Mouse (Mus musculus): ENCODE measurements around the gene Gal3st1.
"Not testable (repeated sequence)": the region's sequence is repeated elsewhere in the genome, so short reads cannot be mapped to it uniquely, and the experiment has no call there.

The Gal3st1 gene

DNA sequence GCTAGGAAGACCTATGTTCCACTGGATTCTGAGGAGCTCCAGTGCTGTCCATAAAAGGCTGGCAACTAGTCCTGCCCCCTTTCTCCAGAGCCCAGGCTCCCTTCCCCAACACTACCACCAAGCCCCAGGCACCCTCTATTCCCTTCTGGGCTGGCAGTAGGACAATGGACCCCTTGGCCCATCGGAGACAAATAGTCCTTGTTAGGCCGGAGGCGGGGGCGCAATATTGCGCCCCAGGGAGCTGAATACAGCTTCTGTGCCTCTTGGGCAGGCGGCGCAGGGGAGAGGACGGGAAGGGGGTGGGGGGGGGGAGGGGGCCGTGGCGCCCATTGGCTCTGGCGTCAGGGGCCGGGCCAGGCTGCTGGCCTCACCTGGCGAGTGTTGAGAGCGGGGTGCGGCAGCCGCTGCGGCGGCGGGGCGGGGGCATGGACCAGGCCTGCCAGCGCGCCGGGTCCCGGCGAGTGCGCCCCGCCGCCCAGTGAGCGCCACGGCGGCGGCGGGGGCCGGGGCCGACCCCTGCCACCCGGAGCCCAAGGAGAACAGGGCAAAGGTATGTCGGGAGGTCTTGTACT is at the start of gene Gal3st1:
Gal3st1 (plus strand) TSS at position 346 of the 572 bp plus-strand sequence.
- DNase-seq, result no peak

GRCm38 (mm10) chr11:3933756-3934285 is 49.6 kb upstream of the Gal3st1 start:
- DNase-seq, result no peak

GRCm38 (mm10) chr11:3935135-3935534 is 48.3 kb upstream of the Gal3st1 start:
- DNase-seq, result no peak

DNA sequence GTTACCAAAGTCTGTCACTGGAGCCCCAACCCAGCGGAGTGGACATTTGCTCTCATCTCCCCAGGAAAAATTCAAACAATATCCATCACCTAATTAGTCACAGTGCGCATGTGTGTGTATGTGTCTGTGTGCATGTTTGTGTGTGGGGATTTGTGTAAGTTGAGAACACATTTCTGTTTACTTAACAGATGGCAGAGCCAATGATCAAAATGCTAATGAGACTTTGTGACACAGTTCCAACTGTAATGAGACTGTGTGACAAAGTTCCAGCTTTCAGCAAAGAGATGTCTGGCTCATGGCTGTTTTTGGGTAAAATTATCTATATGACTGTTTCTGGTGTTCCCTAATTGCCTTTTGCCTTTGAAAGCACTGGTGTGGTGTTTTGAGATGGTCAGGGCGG is 47.1 kb upstream of the Gal3st1 start:
- DNase-seq, result no peak

GRCm38 (mm10) chr11:3937321-3937874 is 46.0 kb upstream of the Gal3st1 start:
- DNase-seq, result no peak

- DNase-seq, result no peak
Observed at GRCm38 (mm10) chr11:3941371-3941770, 42.1 kb upstream of the Gal3st1 start.

DNA sequence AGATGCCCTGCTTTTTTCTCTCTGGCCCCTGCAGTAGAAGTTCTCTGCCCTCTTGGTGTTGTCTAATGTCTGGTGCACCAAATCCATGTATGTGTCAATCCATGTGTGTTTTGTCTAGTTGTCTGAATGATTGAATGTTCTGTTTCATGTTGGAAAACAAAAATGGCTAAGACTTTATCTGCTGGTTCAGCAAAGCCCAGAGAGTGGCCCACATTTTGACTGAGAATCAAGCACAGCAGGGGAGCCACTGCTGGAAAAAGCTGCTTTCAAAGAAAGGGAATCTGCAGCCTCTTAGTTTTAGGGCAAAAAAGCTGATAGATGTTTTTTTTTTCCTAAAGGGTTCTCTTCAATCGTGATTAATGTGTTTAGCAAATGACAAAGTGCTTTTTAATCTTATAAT is 37.0 kb upstream of the Gal3st1 start:
- no peak for DNase-seq

GRCm38 (mm10) chr11:3954876-3955275 is 28.6 kb upstream of the Gal3st1 start:
- DNase-seq, result not testable (repeated sequence)

DNA sequence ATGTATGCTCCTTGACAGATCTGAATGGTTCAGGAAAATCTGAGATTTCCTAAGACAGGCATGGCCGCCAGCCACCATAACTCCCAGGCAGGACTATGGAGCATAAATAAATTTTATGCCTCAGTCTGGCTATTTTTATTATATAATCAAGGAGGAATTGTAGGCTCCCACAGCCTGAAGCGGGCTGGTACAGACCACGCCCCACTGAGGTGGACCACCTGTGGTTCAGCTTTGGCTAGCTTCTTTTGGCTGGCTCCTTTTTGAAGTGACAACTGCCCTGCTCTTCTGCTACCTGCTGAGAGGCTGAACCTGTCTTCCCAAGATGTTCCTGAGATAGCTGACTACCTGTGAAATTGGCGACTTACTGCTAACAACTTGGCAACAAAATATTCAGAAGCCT is 28.1 kb upstream of the Gal3st1 start:
- not testable (repeated sequence) for DNase-seq

DNA sequence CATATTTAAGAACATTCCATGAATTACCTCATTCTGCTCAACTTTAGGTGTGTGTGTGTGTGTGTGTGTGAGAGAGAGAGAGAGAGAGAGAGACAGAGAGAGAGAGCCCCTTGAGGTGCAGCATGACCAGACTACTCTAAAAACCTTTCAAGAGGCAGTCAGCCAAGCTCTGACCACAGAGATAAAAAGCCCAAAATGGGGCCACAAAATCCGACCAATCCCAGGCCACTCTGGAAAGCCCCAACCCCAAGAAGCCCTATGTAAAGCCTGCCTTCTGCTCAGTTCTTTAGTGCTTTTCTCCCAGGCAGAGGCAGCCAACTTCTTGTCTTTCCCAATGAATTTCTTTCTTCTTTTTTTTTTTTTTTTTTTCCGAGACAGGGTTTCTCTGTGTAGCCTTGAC is 22.5 kb upstream of the Gal3st1 start:
- no peak for DNase-seq

GRCm38 (mm10) chr11:3961761-3962160 is 21.7 kb upstream of the Gal3st1 start:
- no peak for DNase-seq

GRCm38 (mm10) chr11:3963155-3963554 is 20.3 kb upstream of the Gal3st1 start:
- no peak for DNase-seq

- peak; percentile 75 to 77 for DNase-seq
Observed at GRCm38 (mm10) chr11:3963610-3964415, 19.6 kb upstream of the Gal3st1 start, which contains the start of gene Pes1. Gene Pes1 (plus strand): TSS chr11:3963975.

- DNase-seq, result no peak
Observed at GRCm38 (mm10) chr11:3964416-3965172, 18.8 kb upstream of the Gal3st1 start.

- no peak for DNase-seq
Observed at GRCm38 (mm10) chr11:3969837-3970236, 13.6 kb upstream of the Gal3st1 start.

GRCm38 (mm10) chr11:3970361-3970760 is 13.1 kb upstream of the Gal3st1 start:
- DNase-seq, result no peak

DNA sequence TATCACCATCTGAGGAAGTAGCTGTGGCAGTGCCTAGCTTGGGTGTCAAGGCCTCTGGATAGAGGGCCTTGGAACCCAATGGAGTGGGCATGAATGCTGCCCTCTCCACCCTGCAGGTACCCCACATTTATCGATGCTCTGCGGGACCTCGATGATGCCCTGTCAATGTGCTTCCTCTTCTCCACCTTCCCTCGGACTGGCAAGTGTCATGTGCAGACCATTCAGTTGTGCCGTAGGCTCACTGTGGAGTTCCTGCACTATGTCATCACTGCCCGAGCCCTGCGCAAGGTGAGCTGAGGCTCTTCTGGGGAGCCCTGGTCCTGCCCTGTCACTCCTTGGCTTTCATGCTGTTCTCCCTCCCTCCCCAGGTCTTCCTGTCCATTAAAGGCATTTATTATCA is 10.4 kb upstream of the Gal3st1 start:
- no peak for DNase-seq

- no peak for DNase-seq
Observed at GRCm38 (mm10) chr11:3974311-3974710, 9.1 kb upstream of the Gal3st1 start.

DNA sequence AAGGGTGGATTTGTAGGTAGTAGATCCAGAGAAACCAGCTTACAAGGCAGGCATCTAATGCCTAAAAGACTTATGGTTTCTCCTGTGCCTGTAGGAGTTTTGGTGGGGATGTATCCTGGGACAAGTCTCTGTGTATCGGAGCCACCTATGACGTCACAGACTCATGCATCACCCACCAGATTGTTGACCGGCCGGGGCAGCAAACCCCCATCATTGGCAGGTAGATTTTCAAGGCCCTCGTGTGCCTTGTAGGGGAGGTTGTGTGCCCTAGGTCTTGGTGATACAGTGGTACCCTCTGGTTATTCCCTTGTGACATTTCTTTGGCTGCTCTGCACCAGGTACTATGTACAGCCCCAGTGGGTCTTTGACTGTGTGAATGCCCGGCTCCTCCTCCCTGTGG is 6.8 kb upstream of the Gal3st1 start, which contains the start of gene 4930556J24Rik:
4930556J24Rik (minus strand) TSS at position 101 of the 400 bp plus-strand sequence.
- no peak for DNase-seq

- DNase-seq, result no peak
Observed at GRCm38 (mm10) chr11:3978421-3978820, 5.0 kb upstream of the Gal3st1 start.

DNA sequence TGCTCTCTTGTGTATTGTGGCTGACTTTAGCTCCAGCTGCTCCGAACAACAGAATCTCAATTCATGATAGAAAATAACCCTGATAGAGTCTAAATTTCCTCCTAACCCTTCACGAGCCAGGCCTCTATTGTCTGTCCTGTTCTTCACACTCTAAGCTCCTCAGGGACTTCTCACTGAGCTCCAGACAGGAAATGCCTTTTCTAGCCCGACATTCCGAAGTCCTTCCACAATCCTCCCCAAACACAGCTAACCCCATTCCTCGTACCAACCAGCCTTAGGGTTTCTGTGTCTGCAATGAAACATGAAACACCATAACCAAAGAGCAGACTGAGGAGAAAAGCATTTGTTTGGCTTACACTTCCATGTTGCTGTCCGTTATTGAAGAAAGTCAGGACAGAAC is 1.9 kb upstream of the Gal3st1 start:
- no peak for DNase-seq

- no peak for DNase-seq
Observed at GRCm38 (mm10) chr11:3982275-3983209, 894 bp upstream of the Gal3st1 start.
